Mouse (Mus musculus) testis, adult 2 months (tissue): ENCODE measurements around the gene Gm11077.

Source experiments
- CTCF ChIP-seq: fragments of 200-500 bp; IDR thresholded peaks from 2 replicates; pipeline ENCODE4 v1.5.1; 2012; ENCODE audit warnings: low read depth, mild to moderate bottlenecking, inconsistent platforms, low read length, moderate library complexity; ENCODE audit not compliant: control insufficient read depth, insufficient read depth, insufficient replicate concordance
- POLR2A ChIP-seq: fragments of 200-500 bp; IDR thresholded peaks from 2 replicates; pipeline ENCODE4 v1.6.1; 2012; ENCODE audit warnings: low read depth, mild to moderate bottlenecking, inconsistent platforms, low read length, moderate library complexity; ENCODE audit not compliant: control insufficient read depth

DNA sequence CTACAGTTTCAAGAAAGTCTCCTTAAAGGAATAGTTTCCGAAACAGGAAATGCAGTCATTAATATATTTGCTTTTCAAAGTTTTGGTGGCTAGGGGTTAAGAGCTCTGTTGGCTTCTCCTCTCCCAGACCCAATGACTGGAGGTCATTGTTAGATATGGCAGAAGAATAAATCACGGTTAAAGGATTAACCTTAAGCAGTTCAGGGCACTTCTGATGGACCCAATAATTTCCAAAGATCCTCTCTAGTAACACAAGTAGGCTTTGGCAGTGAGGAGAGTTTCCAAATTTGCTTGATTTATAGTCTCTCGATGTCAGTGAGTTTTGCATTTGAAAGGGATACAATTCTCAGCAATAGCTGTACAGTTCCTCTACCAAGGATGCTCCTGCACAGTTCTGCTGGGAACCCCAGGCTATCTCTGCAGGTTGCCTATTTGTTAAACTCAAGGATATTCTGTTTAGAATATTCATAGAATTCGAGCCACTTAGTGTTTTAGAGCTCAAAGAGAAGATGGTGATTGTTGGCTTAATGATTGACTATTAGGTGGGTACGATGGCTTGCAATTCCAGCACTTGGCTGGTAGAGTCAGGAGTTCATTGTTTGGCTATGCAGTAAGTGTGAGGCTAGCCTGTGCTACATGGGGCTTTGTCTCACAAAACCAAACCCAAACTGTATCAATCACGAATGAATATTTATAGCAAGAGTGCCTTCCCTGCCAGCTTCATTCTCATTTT lies 1.8 kb downstream of the Gm11077 start:
- TF ChIP-seq POLR2A (no peak), CTCF (no peak)
